Mouse (Mus musculus): Measurements from ENCODE around the gene Tmub1. TPM values are rescaled to one million over a fixed set of nuclear protein-coding genes. Genes with fewer than 3 reads are reported as not detected.

Gene Tmub1
- polyA plus RNA-seq, 2 experiments: 4.0 to 5.3 TPM

DNA sequence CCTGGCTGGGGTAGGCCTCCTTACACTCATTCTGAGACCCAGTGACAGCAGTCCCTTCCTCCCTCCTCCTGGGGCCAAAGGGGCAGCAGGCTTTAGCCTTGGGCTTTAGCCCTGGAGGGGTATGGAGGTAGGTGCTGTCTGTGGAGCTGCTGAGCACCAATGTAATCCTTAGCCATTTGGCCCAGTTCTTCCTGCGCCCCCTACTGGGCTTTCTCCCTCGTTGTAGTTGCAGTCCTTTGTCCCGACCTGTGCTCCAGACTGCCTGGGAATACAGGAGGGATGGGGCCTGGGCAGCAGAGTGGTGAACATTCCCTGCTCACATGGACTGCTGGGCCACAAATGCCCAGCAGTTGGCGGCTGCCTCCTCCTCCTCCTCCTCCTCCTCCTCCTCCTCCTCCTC, 34.0 kb upstream of the Tmub1 start:
- WGBS (ENCODE audit: insufficient replicate concordance): 25% methylated on average over 4 of the region's 4 CpGs
- Histone ChIP-seq H3K36me3 (replicated peaks; ENCODE audit: control insufficient read depth, insufficient read depth, low read depth) (peaks cover 14% of the 10 kb centered on the region; the same call in 1 of the 2 replicates), H3K4me3 (ENCODE audit: insufficient read depth in 1 of 2, low read depth in 2 of 2, low read length in 2 of 2) (no peak overlapping the region), H3K4me2 (ENCODE audit: low read depth) (no peak overlapping the region), H3K9me3 (ENCODE audit: control insufficient read depth, low read length) (no peaks in the 10 kb centered on the region), H3K27me3 (ENCODE audit: control insufficient read depth, insufficient read depth, low read length) (no peaks in the 10 kb centered on the region), H3K9ac (replicated peaks) (no peak overlapping the region), H3K27ac (no peak overlapping the region), H3K4me1 (replicated peaks; ENCODE audit: control insufficient read depth in 2 of 2, insufficient read depth in 2 of 2, low read length in 1 of 2) (0 out of 4 replicates have a peak, but pooled peaks cover 0 to 2% of the 10 kb centered on the region in 2 experiments)
- no peak for ATAC-seq (ENCODE audit: insufficient read depth)
- TF ChIP-seq CTCF (IDR thresholded peaks at IDR 0.05; ENCODE audit: low read depth) (peak; percentile 83), EP300 (IDR thresholded peaks at IDR 0.05; ENCODE audit: low read depth) (no peak)
- DNase-seq (ENCODE audit: low read depth in 3 of 3, low spot score in 3 of 3): peak in 2 of 3 experiments; percentile 17 to 26

DNA sequence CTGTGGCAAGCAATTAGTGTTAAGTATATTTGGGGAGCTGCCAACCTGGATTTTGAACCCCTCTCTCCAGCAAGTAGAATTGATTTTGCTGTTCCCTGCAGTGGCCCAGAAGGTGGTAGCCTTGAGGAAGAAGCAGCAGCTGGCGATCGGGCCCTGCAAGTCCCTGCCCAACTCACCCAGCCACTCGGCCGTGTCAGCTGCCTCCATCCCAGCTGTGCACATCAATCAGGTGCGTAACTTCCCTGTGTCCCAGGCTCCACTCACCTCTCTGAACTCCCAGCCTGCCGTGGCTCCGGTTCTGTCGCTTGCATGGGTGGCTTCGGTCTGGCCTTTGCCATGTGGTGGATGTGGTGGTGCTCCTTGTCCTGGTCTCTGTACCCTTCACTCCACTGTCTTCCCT, 30.3 kb upstream of the Tmub1 start:
- Histone ChIP-seq H3K4me2 (ENCODE audit: low read depth) (no peak overlapping the region), H3K27me3 (ENCODE audit: control insufficient read depth, insufficient read depth, low read length) (peaks cover 24% of the 10 kb centered on the region), H3K9ac (replicated peaks) (no peak overlapping the region), H3K4me1 (replicated peaks; ENCODE audit: control insufficient read depth in 2 of 2, insufficient read depth in 2 of 2, low read length in 1 of 2) (0 out of 4 replicates have a peak, but pooled peaks cover 0 to 2% of the 10 kb centered on the region in 2 experiments), H3K9me3 (ENCODE audit: control insufficient read depth, low read length) (no peaks in the 10 kb centered on the region), H3K36me3 (replicated peaks; ENCODE audit: control insufficient read depth, insufficient read depth, low read depth) (peaks cover 11% of the 10 kb centered on the region), H3K4me3 (ENCODE audit: insufficient read depth in 1 of 2, low read depth in 2 of 2, low read length in 2 of 2) (no peak overlapping the region), H3K27ac (no peak overlapping the region)
- WGBS (ENCODE audit: insufficient replicate concordance): 87% methylated on average over 9 of the region's 9 CpGs
- no peak for ATAC-seq (ENCODE audit: insufficient read depth)
- TF ChIP-seq CTCF (IDR thresholded peaks at IDR 0.05; ENCODE audit: low read depth) (no peak), EP300 (IDR thresholded peaks at IDR 0.05; ENCODE audit: low read depth) (no peak)
- DNase-seq (ENCODE audit: low read depth in 3 of 3, low spot score in 3 of 3): no peak

DNA sequence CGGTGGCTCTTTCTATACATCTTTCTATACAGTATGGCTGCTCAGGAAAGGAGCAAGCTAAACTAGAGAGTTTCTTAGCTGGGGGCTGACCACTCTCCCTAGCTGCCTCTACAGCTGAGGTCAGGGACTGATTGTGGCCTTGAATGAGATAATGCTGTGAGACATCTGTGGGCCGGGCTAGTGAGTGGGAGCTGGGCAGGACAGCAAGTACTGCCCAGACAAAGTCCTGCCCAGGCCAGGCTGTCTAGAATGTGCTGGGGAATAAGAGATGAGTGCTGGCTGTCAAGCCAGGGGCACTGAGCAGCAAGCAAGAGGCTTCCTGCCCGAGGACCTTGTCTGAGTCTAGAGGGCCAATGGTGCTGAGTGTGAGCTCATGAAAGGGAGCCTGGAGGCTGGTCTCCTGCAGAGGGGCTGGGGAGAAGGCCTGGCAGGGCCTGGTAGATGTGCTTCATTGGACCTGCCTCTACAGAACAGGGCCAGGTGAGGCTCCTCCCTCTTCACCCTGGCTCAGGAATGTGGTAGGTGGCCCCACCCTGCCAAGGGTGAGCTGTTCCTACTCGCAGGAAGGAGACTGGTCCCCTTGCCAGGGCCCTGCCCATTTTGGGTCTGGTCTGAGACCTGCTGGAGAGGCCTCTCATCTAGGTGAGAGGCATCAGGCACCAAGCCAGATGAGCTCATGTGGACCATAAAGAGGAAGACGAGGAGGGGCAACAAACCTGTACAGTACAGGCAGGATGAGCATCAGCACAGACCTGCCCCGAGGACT, 28.0 kb upstream of the Tmub1 start:
- Histone ChIP-seq H3K9me3 (ENCODE audit: control insufficient read depth, low read length) (no peaks in the 10 kb centered on the region), H3K27ac (no peak overlapping the region), H3K4me3 (ENCODE audit: insufficient read depth in 1 of 2, low read depth in 2 of 2, low read length in 2 of 2) (no peak overlapping the region), H3K9ac (replicated peaks) (no peak overlapping the region), H3K36me3 (replicated peaks; ENCODE audit: control insufficient read depth, insufficient read depth, low read depth) (peaks cover 8% of the 10 kb centered on the region), H3K4me2 (ENCODE audit: low read depth) (no peak overlapping the region; the same call in 1 of the 2 replicates), H3K4me1 (replicated peaks; ENCODE audit: control insufficient read depth in 2 of 2, insufficient read depth in 2 of 2, low read length in 1 of 2) (0 out of 4 replicates have a peak, but pooled peaks cover 0 to 2% of the 10 kb centered on the region in 2 experiments), H3K27me3 (ENCODE audit: control insufficient read depth, insufficient read depth, low read length) (peaks cover 24% of the 10 kb centered on the region)
- 67% methylated on average over 6 of the region's 6 CpGs for WGBS (ENCODE audit: insufficient replicate concordance)
- ATAC-seq (ENCODE audit: insufficient read depth): no peak
- TF ChIP-seq CTCF (IDR thresholded peaks at IDR 0.05; ENCODE audit: low read depth): no peak
- no peak for TF ChIP-seq EP300 (IDR thresholded peaks at IDR 0.05; ENCODE audit: low read depth)
- DNase-seq (ENCODE audit: low read depth in 3 of 3, low spot score in 3 of 3): no peak

DNA sequence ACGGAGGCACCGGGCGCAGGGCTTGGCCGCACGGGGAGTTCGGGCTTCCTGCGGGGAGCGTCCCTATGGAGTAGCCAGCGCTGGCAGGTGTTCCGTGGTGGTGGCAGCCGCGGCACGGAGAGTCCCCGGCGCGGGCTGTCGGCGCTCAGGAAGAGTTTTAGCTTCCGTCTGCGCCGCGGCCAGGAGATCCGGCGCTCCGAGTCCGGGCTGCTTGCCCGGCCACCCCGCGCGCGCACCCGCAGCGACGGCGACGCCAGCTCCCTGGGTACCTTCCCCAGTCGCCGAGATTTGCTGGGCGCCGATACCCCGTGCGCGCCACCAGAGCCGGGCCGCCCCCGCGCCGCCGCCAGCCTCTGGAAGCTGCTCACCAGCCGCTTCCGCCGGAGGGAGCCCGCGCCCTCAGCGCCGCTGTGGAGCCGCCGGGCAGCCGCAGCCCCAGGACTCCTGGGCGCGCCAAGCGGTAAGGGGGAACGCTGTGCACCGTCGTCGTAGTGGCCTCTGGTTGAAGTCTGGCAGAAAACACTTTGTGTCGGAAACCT, 27.1 kb upstream of the Tmub1 start:
- no peak for DNase-seq (ENCODE audit: low read depth in 3 of 3, low spot score in 3 of 3)
- Histone ChIP-seq H3K9me3 (ENCODE audit: control insufficient read depth, low read length) (no peaks in the 10 kb centered on the region), H3K4me1 (replicated peaks; ENCODE audit: control insufficient read depth in 2 of 2, insufficient read depth in 2 of 2, low read length in 1 of 2) (0 out of 4 replicates have a peak, but pooled peaks cover 0 to 2% of the 10 kb centered on the region in 2 experiments), H3K4me3 (ENCODE audit: insufficient read depth in 1 of 2, low read depth in 2 of 2, low read length in 2 of 2) (peak overlapping the region in 1 of 2 experiments; percentile 39; a peak in 2 of 4 replicates), H3K27me3 (ENCODE audit: control insufficient read depth, insufficient read depth, low read length) (peaks cover 24% of the 10 kb centered on the region), H3K4me2 (ENCODE audit: low read depth) (peak overlapping the region; percentile 63), H3K9ac (replicated peaks) (no peak overlapping the region), H3K36me3 (replicated peaks; ENCODE audit: control insufficient read depth, insufficient read depth, low read depth) (peaks cover 2% of the 10 kb centered on the region), H3K27ac (no peak overlapping the region)
- 8% methylated on average over 67 of the region's 67 CpGs for WGBS (ENCODE audit: insufficient replicate concordance)
- ATAC-seq (ENCODE audit: insufficient read depth): 0 out of 2 replicates have a peak, but pooled peaks have one; percentile 11
- TF ChIP-seq CTCF (IDR thresholded peaks at IDR 0.05; ENCODE audit: low read depth) (no peak), EP300 (IDR thresholded peaks at IDR 0.05; ENCODE audit: low read depth) (no peak)

Measured in liver, embryonic 14.5 days (tissue).